Mouse (Mus musculus): ENCODE measurements around the gene Ntf5.

GRCm38 (mm10) chr7:45409497-45410163, 3.9 kb upstream of the Ntf5 start:
- TF ChIP-seq GATA1 (IDR thresholded peaks at IDR 0.05; ENCODE audit: borderline replicate concordance, low read length) (no peak), CTCF (IDR thresholded peaks at IDR 0.05; ENCODE audit: low read depth, low read length) (no peak), TAL1 (conservative IDR thresholded peaks at IDR 0.05; ENCODE audit: low read depth, low read length) (no peak), POLR2AphosphoS5 (IDR thresholded peaks at IDR 0.05; ENCODE audit: insufficient replicate concordance, low read depth, low read length) (no peak)

Data from G1E (cell line).